Mouse (Mus musculus) stomach, postnatal 0 days (tissue): ENCODE data around the gene Bcl2l14.
A peak's percentile ranks its signal among the peaks of the same experiment; 100 is the strongest.

ENCODE experiments used
- CTCF ChIP-seq: IDR thresholded peaks from 2 replicates; pipeline ENCODE4 v1.5.1; 2016; ENCODE audit warnings: antibody characterized with exemption, low read depth, mild to moderate bottlenecking, moderate library complexity
- EP300 ChIP-seq: optimal IDR thresholded peaks from 2 replicates; pipeline ENCODE3; 2016; ENCODE audit warnings: antibody characterized with exemption

- TF ChIP-seq CTCF = peak; percentile 83
- TF ChIP-seq EP300 = no peak
Measured at GRCm38 (mm10) chr6:134402914-134403683, 7.0 kb downstream of the Bcl2l14 start.
